Mouse (Mus musculus) heart, postnatal 0 days (tissue): ENCODE measurements around the gene Emilin1. TPM values are rescaled to one million over a fixed set of nuclear protein-coding genes. Genes with fewer than 3 reads are reported as not detected.

ENCODE experiments used
- ATAC-seq: fragments of 200-750 bp; cut with Nextera tagmentation; 2 replicates; pipeline ENCODE4 v1.8.0; 2017; ENCODE audit warnings: low read depth, moderate number of reproducible peaks, moderate library complexity; ENCODE audit not compliant: insufficient read depth
- DNase-seq: peaks from one replicate; pipeline ENCODE4 v3.0.0-alpha.2; 2016; ENCODE audit warnings: low spot score
- H3K27ac ChIP-seq: fragments of 300-500 bp; sonication (generic); 2 replicates; pipeline ENCODE4 v1.5.1; 2014; ENCODE audit warnings: low read depth, mild to moderate bottlenecking
- H3K27me3 ChIP-seq: fragments of 300-500 bp; sonication (generic); 2 replicates; pipeline ENCODE4 v1.6.1; 2014; ENCODE audit warnings: low read length, mixed read lengths; ENCODE audit not compliant: control insufficient read depth, insufficient read depth
- H3K36me3 ChIP-seq: fragments of 300-500 bp; sonication (generic); replicated peaks from 2 replicates; pipeline ENCODE4 v1.6.1; 2014; ENCODE audit warnings: low read length, mixed read lengths; ENCODE audit not compliant: control insufficient read depth, insufficient read depth
- H3K4me1 ChIP-seq: fragments of 300-500 bp; sonication (generic); 2 replicates; pipeline ENCODE4 v1.6.1; 2014; ENCODE audit warnings: antibody characterized with exemption; ENCODE audit not compliant: control insufficient read depth, insufficient read depth
- H3K4me2 ChIP-seq: fragments of 300-500 bp; sonication (generic); 2 replicates; pipeline ENCODE4 v1.6.1; 2014; ENCODE audit warnings: low read depth, mild to moderate bottlenecking, low read length, moderate library complexity
- H3K4me3 ChIP-seq: fragments of 300-500 bp; sonication (generic); 2 replicates; pipeline ENCODE4 v1.5.1; 2014; ENCODE audit warnings: low read depth, low read length
- H3K9ac ChIP-seq: fragments of 300-500 bp; sonication (generic); replicated peaks from 2 replicates; pipeline ENCODE4 v1.6.1; 2014; ENCODE audit warnings: low read depth, low read length, mixed read lengths
- H3K9me3 ChIP-seq: fragments of 300-500 bp; sonication (generic); replicated peaks from 2 replicates; pipeline ENCODE4 v1.6.1; 2016; ENCODE audit warnings: low read length; ENCODE audit not compliant: control insufficient read depth
- CTCF ChIP-seq: IDR thresholded peaks from 2 replicates; pipeline ENCODE4 v1.5.1; 2016; ENCODE audit warnings: antibody characterized with exemption, control low read depth, low read depth
- EP300 ChIP-seq: IDR thresholded peaks from 2 replicates; pipeline ENCODE4 v1.6.1; 2016; ENCODE audit warnings: antibody characterized with exemption, low read depth
- WGBS: fragments of 180-500 bp; shearing (Covaris S2); extraction: QIAGEN DNeasy Blood & Tissue Kit; methylation state at CpG from one replicate; pipeline ENCODE4 v1.1.7; 2014; 5-methylcytosine and 5-hydroxymethylcytosine counted together
- polyA plus RNA-seq: library from polyadenylated mRNA; unstranded; fragments of >200 nt; fragmentation: Nextera tagmentation; extraction: Ambion mirVana; gene quantifications from 2 replicates; pipeline ENCODE4 v1.2.1, GENCODE M21; 2015
- total RNA-seq: library from RNA; depleted of rRNA; stranded (reverse); fragments of >200 nt; gene quantifications from 2 replicates; pipeline ENCODE4 v1.2.3, GENCODE M21; 2014; ENCODE audit warnings: low replicate concordance

The Emilin1 gene
- total and polyA plus RNA-seq, 2 experiments from 2014 or later = 63.5 to 68.3 TPM

GRCm38 (mm10) chr5:30960814-30961213 lies 47.6 kb downstream of the Emilin1 start:
- Histone ChIP-seq H3K27ac (peak overlapping the region; percentile 76), H3K9ac (peak overlapping the region; percentile 38; the same call in 1 of the 2 replicates), H3K4me2 (peak overlapping the region; percentile 78; the same call in 1 of the 2 replicates), H3K27me3 (no peaks in the 10 kb centered on the region), H3K36me3 (peaks cover 14% of the 10 kb centered on the region), H3K4me3 (peak overlapping the region; percentile 75; the same call in 1 of the 2 replicates), H3K4me1 (peaks cover 19% of the 10 kb centered on the region), H3K9me3 (no peaks in the 10 kb centered on the region)
- DNase-seq (no peak), ATAC-seq (no peak)
- WGBS = 86% methylated on average over 2 of the region's 2 CpGs
- TF ChIP-seq EP300 (no peak), CTCF (no peak)

GRCm38 (mm10) chr5:30961545-30962505 lies 48.6 kb downstream of the Emilin1 start:
- TF ChIP-seq EP300 (peak; percentile 29; the same call in 1 of the 2 replicates), CTCF (no peak)
- H3K9me3 ChIP-seq = no peaks in the 10 kb centered on the region
- WGBS = 40% methylated on average over 10 of the region's 10 CpGs
- no peak overlapping the region for H3K27ac ChIP-seq
- no peaks in the 10 kb centered on the region for H3K27me3 ChIP-seq
- no peak overlapping the region for H3K4me2 ChIP-seq
- ATAC-seq (no peak), DNase-seq (no peak)
- no peak overlapping the region for H3K4me3 ChIP-seq
- H3K4me1 ChIP-seq = peaks cover 19% of the 10 kb centered on the region
- no peak overlapping the region for H3K9ac ChIP-seq
- H3K36me3 ChIP-seq = peaks cover 10% of the 10 kb centered on the region

- Histone ChIP-seq H3K9ac (no peak overlapping the region), H3K4me3 (no peak overlapping the region), H3K9me3 (no peaks in the 10 kb centered on the region), H3K36me3 (no peaks in the 10 kb centered on the region; the same call in 1 of the 2 replicates), H3K4me1 (peaks cover 9% of the 10 kb centered on the region), H3K27ac (no peak overlapping the region), H3K4me2 (no peak overlapping the region), H3K27me3 (no peaks in the 10 kb centered on the region)
- 89% methylated on average over 3 of the region's 3 CpGs for WGBS
- ATAC-seq = no peak
- TF ChIP-seq EP300 (no peak), CTCF (no peak)
- DNase-seq = no peak
Observed at GRCm38 (mm10) chr5:30963916-30964315, 50.7 kb downstream of the Emilin1 start.

GRCm38 (mm10) chr5:30966189-30966588 lies 53.0 kb downstream of the Emilin1 start:
- ATAC-seq = no peak
- 85% methylated on average over 4 of the region's 4 CpGs for WGBS
- no peak for DNase-seq

GRCm38 (mm10) chr5:30968416-30968815 lies 55.2 kb downstream of the Emilin1 start, which contains the start of gene Tcf23:
Gene Tcf23 (plus strand): TSS chr5:30968662.
- DNase-seq (peak; percentile 20), ATAC-seq (peak; percentile 44; the same call in 1 of the 2 replicates)
- H3K4me3 ChIP-seq = no peak within 1 kb of the TSS
- WGBS = 42% methylated on average over 8 of the region's 8 CpGs
- no peaks in the 10 kb centered on the region for H3K36me3 ChIP-seq
- no peaks in the 10 kb centered on the region for H3K27me3 ChIP-seq
- H3K9me3 ChIP-seq = no peaks in the 10 kb centered on the region
- no peak within 1 kb of the TSS for H3K9ac ChIP-seq
- H3K4me2 ChIP-seq = no peak within 1 kb of the TSS
- H3K27ac ChIP-seq = 0 out of 2 replicates have a peak within 1 kb of the TSS, but pooled peaks have one; percentile 11
- no peaks in the 10 kb centered on the region for H3K4me1 ChIP-seq
- TF ChIP-seq EP300 (no peak), CTCF (no peak)

More at GRCm38 (mm10) chr5:30966189-30966588, 53.0 kb downstream of the Emilin1 start:
- H3K4me3 ChIP-seq = no peak overlapping the region
- no peak overlapping the region for H3K4me2 ChIP-seq
- no peaks in the 10 kb centered on the region for H3K27me3 ChIP-seq
- 0 out of 2 replicates have a peak, but pooled peaks cover 2% of the 10 kb centered on the region for H3K4me1 ChIP-seq
- H3K9me3 ChIP-seq = no peaks in the 10 kb centered on the region
- no peak overlapping the region for H3K9ac ChIP-seq
- H3K27ac ChIP-seq = no peak overlapping the region
- TF ChIP-seq CTCF (no peak), EP300 (no peak)
- no peaks in the 10 kb centered on the region for H3K36me3 ChIP-seq
